In the genomic region with DNA sequence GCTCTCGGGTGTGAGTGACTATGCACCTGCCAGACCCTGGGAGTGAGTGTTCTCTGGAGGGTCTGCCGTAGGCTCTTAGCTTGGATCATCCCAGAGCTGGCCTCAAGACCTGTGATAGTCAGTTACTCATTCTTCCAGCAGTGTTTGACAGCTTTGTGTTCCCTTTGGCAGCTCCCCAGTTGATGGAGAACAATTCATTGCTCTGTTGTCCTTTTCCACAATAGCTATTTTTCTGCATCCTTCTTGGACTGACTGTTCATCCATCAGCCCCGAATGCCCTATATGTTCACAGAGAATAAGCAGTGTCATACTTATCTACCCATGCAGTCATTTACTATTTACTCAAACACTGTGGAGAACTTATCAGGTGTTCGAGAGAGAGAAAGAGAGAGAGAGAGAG, we compare ENCODE assay signal across 27 mouse cellular contexts.
"Had no signal": no experiment of that assay in that cellular context is flagged by ENCODE, and none has a peak within 500 bp of the region (broad histone marks: within the 10 kb centered on the region; RNA-seq: fewer than 3 reads in every experiment).

No protein-coding gene starts in this region.

- H3K36me3 ChIP-seq: heart, embryonic 10.5 days; heart, embryonic 12.5 days; hindbrain, embryonic 10.5 days; hindbrain, embryonic 12.5 days; intestine, embryonic 15.5 days; limb, embryonic 10.5 days; limb, embryonic 12.5 days; liver, embryonic 13.5 days; liver, embryonic 15.5 days had no signal

- H3K4me2 ChIP-seq: heart, embryonic 12.5 days; hindbrain, embryonic 12.5 days; hindbrain, embryonic 14.5 days; intestine, embryonic 15.5 days; limb, embryonic 12.5 days; liver, embryonic 11.5 days; liver, embryonic 13.5 days; liver, embryonic 15.5 days had no signal

- ATAC-seq: hindbrain, embryonic 16.5 days; inflammation-experienced regulatory T-cells, adult 6 months; intestine, embryonic 15.5 days; intestine, postnatal 0 days had no signal

- H3K9ac ChIP-seq: heart, embryonic 12.5 days; hindbrain, embryonic 12.5 days; hindbrain, embryonic 14.5 days; intestine, embryonic 15.5 days; limb, embryonic 12.5 days; liver, embryonic 13.5 days; liver, embryonic 15.5 days had no signal

- H3K4me1 ChIP-seq: heart, embryonic 10.5 days; heart, embryonic 12.5 days; hindbrain, embryonic 10.5 days; hindbrain, embryonic 12.5 days; intestine, embryonic 15.5 days; limb, embryonic 10.5 days; limb, embryonic 12.5 days; liver, embryonic 13.5 days; liver, embryonic 15.5 days had no signal

- H3K27me3 ChIP-seq: heart, embryonic 12.5 days; intestine, embryonic 15.5 days; limb, embryonic 12.5 days; liver, embryonic 13.5 days; liver, embryonic 15.5 days had no signal

- H3K4me3 ChIP-seq: gastrocnemius, adult 2 months; heart, embryonic 10.5 days; heart, embryonic 12.5 days; hindbrain, embryonic 10.5 days; hindbrain, embryonic 12.5 days; intestine, embryonic 15.5 days; left cerebral cortex, adult 2 months; limb, embryonic 10.5 days; limb, embryonic 12.5 days; liver, embryonic 13.5 days; liver, embryonic 15.5 days had no signal

- H3K9me3 ChIP-seq: heart, embryonic 10.5 days; heart, embryonic 12.5 days; hindbrain, embryonic 10.5 days; hindbrain, embryonic 12.5 days; intestine, embryonic 15.5 days; limb, embryonic 10.5 days; limb, embryonic 12.5 days; liver, embryonic 13.5 days; liver, embryonic 15.5 days had no signal

- DNase-seq: gastrocnemius, adult 2 months; gastrocnemius, postnatal 10 days; gastrocnemius, postnatal 25 days; heart, adult 18-20 months; heart, postnatal 10 days; heart, postnatal 4 days; kidney, adult 18-20 months; kidney, adult 8-10 months; kidney, postnatal 10 days; kidney, postnatal 25 days; kidney, postnatal 4 days; liver; liver, embryonic 13.5 days had no signal

- H3K27ac ChIP-seq: gastrocnemius, adult 2 months; heart, embryonic 10.5 days; hindbrain, embryonic 10.5 days; hindbrain, embryonic 12.5 days; hindbrain, embryonic 14.5 days; intestine, embryonic 15.5 days; left cerebral cortex, adult 2 months; limb, embryonic 10.5 days; limb, embryonic 12.5 days; liver, embryonic 13.5 days; liver, embryonic 15.5 days had no signal
